Mouse (Mus musculus): ENCODE data around the gene Ermp1. TPM values are rescaled to one million over a fixed set of nuclear protein-coding genes. Genes with fewer than 3 reads are reported as not detected.
A peak's percentile ranks its signal among the peaks of the same experiment; 100 is the strongest.

The Ermp1 gene
- 24.7 and 27.1 TPM in 2 replicates for total RNA-seq (2017)

DNA sequence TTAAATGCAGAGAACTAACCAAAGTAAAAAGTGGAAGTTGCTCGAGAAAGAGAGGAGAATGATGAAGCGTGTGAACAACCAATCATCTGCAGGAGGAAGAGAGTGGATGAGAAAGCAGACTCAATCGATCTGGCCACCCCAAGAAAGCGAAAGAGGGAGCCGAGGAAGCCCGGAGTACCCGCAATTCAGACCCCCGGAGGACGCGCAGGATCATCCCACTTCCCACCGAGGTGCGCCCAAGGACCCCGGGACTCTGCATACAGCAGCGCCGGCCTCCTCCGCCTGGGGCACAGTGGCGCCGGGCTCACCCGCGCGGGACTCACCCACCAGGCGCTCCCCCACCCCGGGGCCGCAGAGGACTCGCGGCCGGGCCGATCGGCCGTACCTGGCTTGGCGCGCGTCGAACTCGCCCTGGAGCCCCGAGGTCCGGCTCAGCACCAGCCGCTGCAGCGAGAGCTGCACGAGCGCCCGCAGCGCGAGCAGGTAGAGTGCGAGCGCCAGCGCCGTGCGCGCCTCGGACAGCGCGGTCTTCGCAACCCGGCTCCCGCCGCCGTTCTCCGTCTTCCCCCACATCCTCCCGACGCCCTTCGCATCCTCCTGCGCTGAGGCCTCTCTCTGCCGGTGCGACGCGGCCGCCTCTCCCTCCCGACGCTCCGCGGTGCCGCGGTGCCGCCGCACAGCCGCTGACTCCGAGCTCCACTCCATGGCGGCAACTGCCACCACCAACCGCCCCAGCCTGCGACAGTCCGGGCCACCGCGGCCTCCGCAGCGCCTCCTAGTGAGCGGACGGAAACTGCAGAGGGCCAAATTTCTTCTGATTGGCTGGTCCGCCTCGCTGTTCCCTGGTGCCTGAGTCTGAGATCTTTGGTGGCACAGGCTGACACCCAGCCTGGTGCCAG lies at the start of gene Ermp1:
Gene Ermp1 (minus strand): TSS at position 765 of the 899 bp plus-strand sequence.
- ATAC-seq (ENCODE audit: extremely low read depth, insufficient number of reproducible peaks, low FRiP score, poor library complexity, severe bottlenecking), result peak; percentile 94

- ATAC-seq (ENCODE audit: extremely low read depth, insufficient number of reproducible peaks, low FRiP score, poor library complexity, severe bottlenecking), result no peak
Measured at GRCm38 (mm10) chr19:29697245-29697874, 49.1 kb upstream of the Ermp1 start, which contains the start of gene Mlana. TSS of gene Mlana (plus strand) at chr19:29697824.

DNA sequence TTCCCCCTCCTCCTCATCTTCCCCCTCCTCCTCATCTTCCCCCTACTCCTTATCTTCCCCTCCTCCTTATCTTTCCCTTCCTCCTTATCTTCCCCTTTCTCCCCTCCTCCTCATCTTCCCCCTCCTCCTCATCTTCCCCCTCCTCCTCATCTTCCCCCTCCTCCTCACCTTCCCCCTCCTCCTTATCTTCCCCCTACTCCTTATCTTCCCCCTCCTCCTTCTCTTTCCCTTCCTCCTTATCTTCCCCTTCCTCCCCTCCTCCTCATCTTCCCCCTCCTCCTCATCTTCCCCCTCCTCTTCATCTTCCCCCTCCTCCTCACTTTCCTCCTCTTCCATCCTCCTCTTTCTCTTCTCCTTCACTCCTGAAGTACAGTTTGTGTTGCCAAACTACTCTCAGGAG lies 48.6 kb upstream of the Ermp1 start:
- no peak for ATAC-seq (ENCODE audit: extremely low read depth, insufficient number of reproducible peaks, low FRiP score, poor library complexity, severe bottlenecking)

DNA sequence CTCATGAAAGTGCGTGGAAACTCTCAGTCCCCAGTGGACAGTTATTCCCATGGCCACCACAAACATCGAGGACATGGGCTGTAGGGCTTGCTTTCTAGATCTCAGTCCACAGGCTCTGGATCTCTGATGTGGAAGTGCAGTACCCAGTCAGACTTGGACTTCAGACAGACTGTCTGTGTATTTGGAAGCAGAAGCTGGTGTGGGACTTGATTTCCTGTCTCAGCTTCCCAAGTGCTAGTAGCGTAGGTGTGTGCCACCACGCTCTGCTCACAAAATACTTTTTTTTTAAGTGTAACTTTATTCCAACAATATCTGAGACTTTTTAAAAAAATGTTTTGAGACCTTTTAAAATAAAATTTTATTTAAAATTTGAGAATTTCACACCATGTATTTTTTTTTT lies 48.1 kb upstream of the Ermp1 start:
- ATAC-seq (ENCODE audit: extremely low read depth, insufficient number of reproducible peaks, low FRiP score, poor library complexity, severe bottlenecking), result no peak

GRCm38 (mm10) chr19:29695071-29695470 lies 46.9 kb upstream of the Ermp1 start:
- no peak for ATAC-seq (ENCODE audit: extremely low read depth, insufficient number of reproducible peaks, low FRiP score, poor library complexity, severe bottlenecking)

- ATAC-seq (ENCODE audit: extremely low read depth, insufficient number of reproducible peaks, low FRiP score, poor library complexity, severe bottlenecking), result peak; percentile 77
Measured at GRCm38 (mm10) chr19:29683844-29684540, 35.8 kb upstream of the Ermp1 start.

DNA sequence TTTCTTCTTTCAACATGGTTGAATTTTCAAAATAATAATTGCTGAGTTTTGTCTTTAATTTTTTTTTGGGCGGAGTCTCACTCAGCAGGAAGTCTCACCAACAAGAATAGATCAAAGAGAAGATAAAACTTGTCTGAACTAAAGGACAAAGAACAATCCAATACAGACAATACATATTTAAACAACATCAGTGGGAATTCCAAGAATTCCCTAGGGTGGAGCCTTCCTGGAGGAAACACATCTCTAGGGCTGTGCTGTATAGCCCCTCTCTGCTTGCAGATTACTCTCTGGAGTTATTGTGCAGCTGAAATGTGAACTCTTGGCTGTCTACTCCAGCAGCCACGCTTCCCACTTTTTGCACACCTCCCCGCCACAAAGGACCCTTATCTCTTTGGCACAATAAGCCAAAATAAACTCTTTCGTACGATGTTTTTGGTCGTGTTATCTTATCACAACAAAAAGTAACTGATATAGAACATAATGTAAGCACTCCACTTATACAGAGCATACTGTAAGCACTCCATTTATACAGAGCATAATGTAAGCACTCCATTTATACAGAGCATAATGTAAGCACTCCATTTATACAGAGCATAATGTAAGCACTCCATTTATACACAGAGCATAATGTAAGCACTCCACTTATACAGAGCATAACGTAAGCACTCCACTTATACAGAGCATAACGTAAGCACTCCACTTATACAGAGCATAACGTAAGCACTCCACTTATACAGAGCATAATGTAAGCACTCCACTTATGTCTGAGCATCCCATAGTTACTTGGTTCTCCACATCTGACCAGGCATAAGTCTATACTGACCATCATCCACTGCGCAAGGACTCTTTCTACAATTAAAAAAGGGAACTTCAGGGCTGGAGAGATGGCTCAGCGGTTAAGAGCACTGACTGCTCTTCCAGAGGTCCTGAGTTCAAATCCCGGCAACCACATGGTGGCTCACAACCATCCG lies 32.3 kb upstream of the Ermp1 start:
- ATAC-seq (ENCODE audit: extremely low read depth, insufficient number of reproducible peaks, low FRiP score, poor library complexity, severe bottlenecking), result no peak

DNA sequence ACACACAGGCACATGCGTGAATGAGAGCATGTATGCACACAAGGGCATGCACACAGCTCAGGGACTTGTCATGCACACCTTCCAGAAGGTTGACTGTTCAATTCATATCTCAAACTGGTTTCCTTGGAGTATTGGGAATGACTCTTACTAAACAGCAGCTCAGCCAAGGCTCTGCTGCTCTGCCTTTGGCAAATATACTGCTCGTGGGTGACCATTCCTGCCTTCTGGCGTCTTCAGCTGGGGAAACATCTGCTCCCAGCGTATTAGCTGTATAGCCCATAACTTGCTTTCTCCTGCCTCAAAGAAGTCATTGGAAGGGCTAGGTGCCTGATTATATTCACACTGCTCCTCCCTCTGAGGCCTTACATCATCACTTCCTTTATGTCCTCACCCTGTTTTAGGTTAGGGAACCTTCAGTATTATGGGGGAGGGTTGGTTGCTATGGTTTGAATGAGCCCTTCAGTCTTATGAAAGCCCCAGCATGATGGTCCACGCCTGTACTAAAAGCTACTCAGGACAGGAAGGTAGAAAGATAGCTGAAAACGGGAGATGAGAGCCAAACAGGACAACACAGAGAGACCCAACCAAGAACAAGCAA lies 30.1 kb upstream of the Ermp1 start:
- peak; percentile 68; the same call in 1 of the 2 replicates for ATAC-seq (ENCODE audit: extremely low read depth, insufficient number of reproducible peaks, low FRiP score, poor library complexity, severe bottlenecking)

DNA sequence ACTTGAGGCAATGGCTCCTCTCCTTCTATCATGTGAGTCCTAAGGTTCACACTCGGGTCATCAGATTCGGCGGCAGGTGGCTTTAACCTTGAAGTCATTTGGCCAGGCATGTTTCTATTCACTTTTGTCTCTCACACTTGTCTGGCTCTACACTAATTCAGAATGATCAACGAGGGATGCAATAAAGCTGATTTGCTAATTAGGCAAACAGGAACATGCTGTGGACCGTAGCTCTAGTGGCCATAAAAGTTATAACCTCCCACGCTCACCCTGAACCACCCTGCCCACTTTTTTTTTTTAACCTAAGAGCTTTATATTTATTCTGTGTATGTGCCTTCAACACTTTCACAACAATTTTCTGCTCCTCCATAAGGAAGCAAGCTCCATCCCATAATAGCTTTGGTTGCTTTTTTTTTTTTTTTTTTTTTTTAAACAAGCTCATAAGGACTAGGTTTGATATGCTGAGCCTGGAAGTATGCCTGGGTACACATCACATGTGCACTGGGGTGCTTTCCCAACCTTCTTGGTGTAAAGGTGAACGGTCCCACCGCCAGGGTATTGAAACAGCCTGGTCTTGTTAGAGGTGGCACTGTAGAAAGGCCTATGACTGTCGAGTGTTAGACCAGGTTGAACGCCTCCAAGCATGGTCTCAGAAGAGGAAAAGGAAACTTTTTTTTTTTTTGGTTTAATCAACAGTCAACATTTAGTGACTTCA lies 28.4 kb upstream of the Ermp1 start:
- ATAC-seq (ENCODE audit: extremely low read depth, insufficient number of reproducible peaks, low FRiP score, poor library complexity, severe bottlenecking), result no peak

GRCm38 (mm10) chr19:29675562-29676078 lies 27.4 kb upstream of the Ermp1 start:
- ATAC-seq (ENCODE audit: extremely low read depth, insufficient number of reproducible peaks, low FRiP score, poor library complexity, severe bottlenecking), result peak; percentile 47; the same call in 1 of the 2 replicates

DNA sequence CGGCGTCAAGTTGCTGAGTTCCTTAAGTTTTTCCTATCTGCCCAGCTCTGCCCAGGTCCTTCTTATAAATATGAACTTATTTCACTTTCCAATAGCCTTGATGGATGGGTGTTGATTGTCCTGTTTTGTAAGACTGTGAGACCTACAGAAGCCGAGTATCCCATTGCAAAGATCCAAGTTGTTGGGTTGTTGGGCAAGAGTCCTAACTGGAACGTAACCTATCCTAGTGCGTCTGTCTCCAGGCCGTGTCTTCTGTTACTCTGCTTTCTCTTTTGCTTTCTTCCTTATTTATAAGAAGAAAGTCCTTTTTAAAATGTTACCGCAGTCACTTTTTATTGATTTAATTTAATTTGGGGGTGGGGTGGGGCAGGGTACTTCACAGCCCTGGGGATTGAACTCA lies 26.7 kb upstream of the Ermp1 start:
- no peak for ATAC-seq (ENCODE audit: extremely low read depth, insufficient number of reproducible peaks, low FRiP score, poor library complexity, severe bottlenecking)

GRCm38 (mm10) chr19:29672660-29673059 lies 24.4 kb upstream of the Ermp1 start:
- ATAC-seq (ENCODE audit: extremely low read depth, insufficient number of reproducible peaks, low FRiP score, poor library complexity, severe bottlenecking), result no peak

DNA sequence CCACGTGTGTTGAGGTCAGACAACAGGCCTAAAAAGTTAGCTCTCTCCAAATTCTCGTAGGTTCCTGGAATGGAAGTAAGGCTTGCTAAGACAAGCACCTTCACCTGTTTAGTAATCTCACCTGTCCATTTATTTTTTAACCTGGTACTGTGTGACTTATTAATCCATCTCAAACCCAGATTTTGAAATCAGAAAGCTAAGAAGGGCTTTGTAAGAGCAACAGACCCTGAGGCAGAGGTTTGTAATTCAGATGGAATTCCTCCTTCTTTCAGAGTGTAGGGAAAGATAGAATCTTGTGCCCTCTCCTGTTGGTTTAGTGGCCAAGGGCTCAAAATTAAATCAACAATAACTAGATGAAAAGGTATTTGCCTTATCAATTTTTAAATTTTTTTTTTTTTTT lies 22.9 kb upstream of the Ermp1 start:
- no peak for ATAC-seq (ENCODE audit: extremely low read depth, insufficient number of reproducible peaks, low FRiP score, poor library complexity, severe bottlenecking)

DNA sequence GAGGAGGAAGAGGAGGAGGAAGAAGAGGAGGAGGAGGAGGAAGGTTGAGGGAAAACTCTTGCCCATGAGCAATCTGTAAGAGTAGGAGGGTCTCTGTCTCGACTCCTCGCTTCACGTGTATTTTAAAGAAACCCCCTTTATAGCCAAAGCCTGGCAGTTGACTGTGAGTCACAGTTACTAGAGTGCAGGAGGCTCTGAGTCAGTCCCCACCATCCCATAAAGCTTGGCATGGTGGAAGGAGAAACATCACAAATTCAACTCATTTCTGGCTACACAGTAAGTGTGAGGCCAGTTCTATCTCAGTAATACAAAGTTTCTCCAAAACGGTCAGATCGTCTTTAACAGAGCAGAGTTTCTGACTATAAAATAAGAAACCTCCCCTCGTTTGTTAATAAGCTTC lies 22.0 kb upstream of the Ermp1 start:
- ATAC-seq (ENCODE audit: extremely low read depth, insufficient number of reproducible peaks, low FRiP score, poor library complexity, severe bottlenecking), result no peak

DNA sequence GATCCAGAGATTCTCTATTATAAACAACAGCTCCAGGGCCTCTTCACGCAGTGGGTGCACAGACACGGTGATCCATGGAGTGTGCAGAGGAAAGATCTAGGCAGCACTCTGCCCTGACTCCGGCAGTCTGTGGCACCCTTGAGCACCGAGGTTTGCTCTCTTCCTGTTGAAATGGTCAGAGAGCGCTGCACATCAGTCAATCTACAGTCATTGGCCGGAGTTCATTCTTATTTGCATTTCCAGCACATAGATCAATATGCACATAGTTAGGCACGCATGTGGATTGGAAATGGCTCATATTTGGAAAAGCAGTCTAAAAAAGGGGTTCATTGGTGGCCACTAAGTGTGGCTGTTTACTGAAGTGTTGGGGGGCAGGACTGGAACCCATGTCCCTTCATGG lies 19.9 kb upstream of the Ermp1 start:
- ATAC-seq (ENCODE audit: extremely low read depth, insufficient number of reproducible peaks, low FRiP score, poor library complexity, severe bottlenecking), result no peak

DNA sequence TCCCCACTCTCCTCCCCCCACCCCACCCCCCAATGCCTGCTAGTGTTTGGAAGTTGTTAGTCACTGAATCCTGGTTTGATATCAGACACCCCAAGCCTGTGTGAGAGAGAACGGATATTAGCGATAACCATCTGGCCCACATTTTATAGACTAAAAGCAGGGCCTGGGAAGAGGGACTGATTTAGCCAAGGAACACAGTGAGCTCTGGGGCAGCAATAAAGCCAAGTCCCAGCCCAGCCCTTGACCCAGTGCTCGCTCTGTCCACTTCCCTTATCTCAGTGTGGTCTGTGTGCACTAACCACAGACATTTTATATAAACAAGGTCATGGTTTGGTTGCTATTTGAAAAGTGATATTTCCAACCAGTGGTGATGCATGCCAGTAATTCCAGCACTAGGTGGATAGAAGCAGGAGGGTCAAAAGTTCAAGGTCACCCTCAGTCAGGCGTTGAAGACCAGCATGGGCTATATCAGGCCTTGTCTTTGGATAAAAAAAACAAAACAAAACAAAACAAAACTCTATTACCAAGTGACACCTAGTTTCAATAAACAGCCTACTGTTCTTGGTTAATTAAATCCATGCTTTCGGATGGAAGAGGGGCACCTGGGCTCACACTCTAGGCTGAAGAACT lies 18.9 kb upstream of the Ermp1 start:
- ATAC-seq (ENCODE audit: extremely low read depth, insufficient number of reproducible peaks, low FRiP score, poor library complexity, severe bottlenecking), result no peak

DNA sequence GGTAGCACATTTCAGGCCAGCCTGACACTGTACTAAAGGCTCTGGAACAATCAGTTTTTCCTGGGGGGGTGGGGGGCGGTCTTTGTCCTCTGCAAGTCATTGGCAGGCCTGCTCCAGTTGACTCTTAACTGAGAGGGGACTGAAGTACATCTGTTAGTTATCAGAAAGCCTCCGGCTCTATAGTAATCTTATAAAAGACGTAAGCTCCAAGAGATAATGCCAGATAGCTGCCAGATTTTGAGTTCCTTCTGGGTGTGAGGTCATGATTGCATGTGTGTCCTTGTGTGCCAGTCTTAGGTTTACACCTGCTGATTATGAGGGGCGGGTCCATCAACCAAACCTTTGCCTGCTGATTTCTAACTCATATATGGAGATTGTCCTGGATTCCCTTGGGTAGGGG lies 17.9 kb upstream of the Ermp1 start:
- no peak for ATAC-seq (ENCODE audit: extremely low read depth, insufficient number of reproducible peaks, low FRiP score, poor library complexity, severe bottlenecking)

Measured in neutrophil, adult 5-6 weeks (primary cell).